Mouse (Mus musculus): Measurements from ENCODE around the gene Sbp. TPM values are rescaled to one million over a fixed set of nuclear protein-coding genes. Genes with fewer than 3 reads are reported as not detected.

The Sbp gene
- polyA plus RNA-seq, 1 experiment from 2014 or later: not detected

- no peaks in the 10 kb centered on the region for H3K9me3 ChIP-seq
- H3K4me1 ChIP-seq: peaks cover 10% of the 10 kb centered on the region
- ATAC-seq (ENCODE audit: low FRiP score): peak; percentile 91
- H3K27ac ChIP-seq: no peak overlapping the region
- no peaks in the 10 kb centered on the region for H3K36me3 ChIP-seq (replicated peaks)
- 11% methylated on average over 31 of the region's 31 CpGs for WGBS
- peaks cover 5% of the 10 kb centered on the region; the same call in 1 of the 2 replicates for H3K27me3 ChIP-seq
- H3K9ac ChIP-seq: peak overlapping the region; percentile 46
- H3K4me2 ChIP-seq: peak overlapping the region; percentile 51
- H3K4me3 ChIP-seq (replicated peaks): peak overlapping the region; percentile 27
Measured at GRCm38 (mm10) chr17:23993559-23994428, 52.3 kb downstream of the Sbp start.

DNA sequence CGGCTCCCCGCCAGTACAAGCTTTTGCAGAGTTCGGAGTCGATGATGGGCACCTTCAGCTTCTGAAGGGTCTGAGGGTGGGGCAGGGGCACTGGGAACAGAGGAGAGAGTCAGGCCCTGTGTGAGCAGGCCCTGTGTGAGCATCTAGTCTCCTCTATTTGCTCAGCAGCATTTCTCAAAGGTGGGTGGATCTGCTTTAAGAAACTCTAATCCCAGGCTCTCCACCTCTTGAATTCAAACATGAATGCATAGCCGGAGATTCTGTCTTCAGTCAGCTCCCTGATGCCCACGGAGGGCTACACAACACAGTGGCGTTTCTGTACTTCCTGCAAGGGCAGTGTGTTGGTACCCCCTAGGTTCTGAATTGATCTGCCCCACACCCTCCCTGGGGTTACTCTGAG, 53.2 kb downstream of the Sbp start:
- no peak overlapping the region for H3K27ac ChIP-seq

More for the DNA sequence above, 53.2 kb downstream of the Sbp start:
- Histone ChIP-seq H3K9me3 (no peaks in the 10 kb centered on the region), H3K36me3 (replicated peaks) (no peaks in the 10 kb centered on the region), H3K4me2 (no peak overlapping the region), H3K4me3 (replicated peaks) (no peak overlapping the region), H3K27me3 (peaks cover 5% of the 10 kb centered on the region; the same call in 1 of the 2 replicates), H3K9ac (no peak overlapping the region), H3K4me1 (peaks cover 10% of the 10 kb centered on the region)
- 78% methylated on average over 7 of the region's 7 CpGs for WGBS
- no peak for ATAC-seq (ENCODE audit: low FRiP score)

Other genes starting within 250 kb of the Sbp start
- gene 1520401A03Rik, start 218.9 kb upstream of the Sbp start, polyA plus RNA-seq (2016; fragmentation: Nextera tagmentation; extraction: Ambion mirVana): 0.17 TPM in 1 of 2 replicates, not detected in the other
- gene Pkmyt1, start 215.3 kb upstream of the Sbp start, polyA plus RNA-seq (2016; fragmentation: Nextera tagmentation; extraction: Ambion mirVana): 47.3 and 49.6 TPM in 2 replicates
- gene Paqr4, start 200.8 kb upstream of the Sbp start, polyA plus RNA-seq (2016; fragmentation: Nextera tagmentation; extraction: Ambion mirVana): 26.4 and 30.8 TPM in 2 replicates
- 1.4 and 1.6 TPM in 2 replicates for gene Kremen2, start 195.8 kb upstream of the Sbp start, polyA plus RNA-seq (2016; fragmentation: Nextera tagmentation; extraction: Ambion mirVana)
- 173 and 179 TPM in 2 replicates for gene Flywch1, start 170.1 kb upstream of the Sbp start, polyA plus RNA-seq (2016; fragmentation: Nextera tagmentation; extraction: Ambion mirVana)
- 32.7 and 33.5 TPM in 2 replicates for gene Flywch2, start 155.6 kb upstream of the Sbp start, polyA plus RNA-seq (2016; fragmentation: Nextera tagmentation; extraction: Ambion mirVana)
- 660 and 697 TPM in 2 replicates for gene Srrm2, start 151.1 kb upstream of the Sbp start, polyA plus RNA-seq (2016; fragmentation: Nextera tagmentation; extraction: Ambion mirVana)
- 1,039 and 1,118 TPM in 2 replicates for gene Elob, start 112.5 kb upstream of the Sbp start, polyA plus RNA-seq (2016; fragmentation: Nextera tagmentation; extraction: Ambion mirVana)
- gene Prss33, start 105.6 kb upstream of the Sbp start, polyA plus RNA-seq (2016; fragmentation: Nextera tagmentation; extraction: Ambion mirVana): 0.14 TPM in 1 of 2 replicates, not detected in the other
- not detected in 2 replicates for gene Prss32, start 97.8 kb upstream of the Sbp start, polyA plus RNA-seq (2016; fragmentation: Nextera tagmentation; extraction: Ambion mirVana)
- 1.3 and 3.0 TPM in 2 replicates for gene Prss41, start 97.5 kb upstream of the Sbp start, polyA plus RNA-seq (2016; fragmentation: Nextera tagmentation; extraction: Ambion mirVana)
- not detected in 2 replicates for gene Prss21, start 73.6 kb upstream of the Sbp start, polyA plus RNA-seq (2016; fragmentation: Nextera tagmentation; extraction: Ambion mirVana)
- gene Dcpp1, start 60.8 kb upstream of the Sbp start, polyA plus RNA-seq (2016; fragmentation: Nextera tagmentation; extraction: Ambion mirVana): not detected in 2 replicates
- gene Dcpp2, start 60.8 kb upstream of the Sbp start, polyA plus RNA-seq (2016; fragmentation: Nextera tagmentation; extraction: Ambion mirVana): not detected in 2 replicates
- not detected in 2 replicates for gene Dcpp3, start 24.2 kb upstream of the Sbp start, polyA plus RNA-seq (2016; fragmentation: Nextera tagmentation; extraction: Ambion mirVana)
- gene Sbpl, start 13.6 kb downstream of the Sbp start, polyA plus RNA-seq (2016; fragmentation: Nextera tagmentation; extraction: Ambion mirVana): not detected in 2 replicates
- gene Prss30, start 38.9 kb downstream of the Sbp start, polyA plus RNA-seq (2016; fragmentation: Nextera tagmentation; extraction: Ambion mirVana): not detected in 2 replicates
- gene Prss22, start 56.4 kb downstream of the Sbp start, polyA plus RNA-seq (2016; fragmentation: Nextera tagmentation; extraction: Ambion mirVana): 0.33 and 0.35 TPM in 2 replicates
- 0.26 and 0.31 TPM in 2 replicates for gene Prss27, start 96.5 kb downstream of the Sbp start, polyA plus RNA-seq (2016; fragmentation: Nextera tagmentation; extraction: Ambion mirVana)
- 91.7 and 92.2 TPM in 2 replicates for gene Kctd5, start 131.8 kb downstream of the Sbp start, polyA plus RNA-seq (2016; fragmentation: Nextera tagmentation; extraction: Ambion mirVana)
- gene Pdpk1, start 209.3 kb downstream of the Sbp start, polyA plus RNA-seq (2016; fragmentation: Nextera tagmentation; extraction: Ambion mirVana): 51.1 and 59.2 TPM in 2 replicates
- gene Amdhd2, start 222.1 kb downstream of the Sbp start, polyA plus RNA-seq (2016; fragmentation: Nextera tagmentation; extraction: Ambion mirVana): 31.1 and 32.6 TPM in 2 replicates
- gene Atp6v0c, start 228.0 kb downstream of the Sbp start, polyA plus RNA-seq (2016; fragmentation: Nextera tagmentation; extraction: Ambion mirVana): 461 and 463 TPM in 2 replicates

All from forebrain, embryonic 12.5 days (tissue).